Mouse (Mus musculus) E14TG2a.4 (cell line): ENCODE data around the gene Mrpl34.

Experiments
- H3K27me3 ChIP-seq: 2 replicates; pipeline ENCODE4 v1.6.1; 2014; ENCODE audit warnings: low read length, control low read depth; ENCODE audit not compliant: insufficient read depth
- H3K36me3 ChIP-seq: 2 replicates; pipeline ENCODE4 v1.6.1; 2014; ENCODE audit warnings: low read length, control low read depth; ENCODE audit not compliant: insufficient read depth
- H3K4me1 ChIP-seq: replicated peaks from 2 replicates; pipeline ENCODE4 v1.6.1; 2014; ENCODE audit warnings: low read depth, low read length, control low read depth
- H3K4me3 ChIP-seq: replicated peaks from 2 replicates; pipeline ENCODE4 v1.5.1; 2014; ENCODE audit warnings: mild to moderate bottlenecking, low read length
- H3K9me3 ChIP-seq: 2 replicates; pipeline ENCODE4 v1.6.1; 2014; ENCODE audit warnings: low read length, control low read depth
- CTCF ChIP-seq: conservative IDR thresholded peaks from 2 replicates; pipeline ENCODE4 v1.5.1; 2014; ENCODE audit warnings: low read length
- NANOG ChIP-seq: IDR thresholded peaks from 2 replicates; pipeline ENCODE4 v1.6.1; 2014; ENCODE audit warnings: borderline replicate concordance, low read length, mixed read lengths
- POU5F1 ChIP-seq: IDR thresholded peaks from 2 replicates; pipeline ENCODE4 v1.6.1; 2014; ENCODE audit warnings: low read length, borderline replicate concordance

The Mrpl34 gene

DNA sequence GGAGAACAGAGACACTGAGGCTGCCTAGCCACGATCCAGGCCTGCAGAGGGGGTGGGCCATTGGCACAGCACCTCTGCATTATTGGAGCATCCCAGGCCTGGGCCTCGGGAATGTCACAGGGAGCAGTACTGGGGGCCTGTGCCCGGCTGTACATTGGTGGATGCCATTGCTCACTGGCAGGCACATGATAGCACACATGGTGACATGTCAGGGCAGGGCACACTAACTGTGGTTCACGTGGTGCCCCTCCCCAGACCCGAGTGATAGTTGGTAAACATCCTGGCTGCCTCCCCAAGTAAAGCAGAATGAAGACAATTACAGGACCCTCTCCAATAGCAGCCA lies 6.1 kb downstream of the Mrpl34 start:
- TF ChIP-seq CTCF (no peak), POU5F1 (no peak), NANOG (no peak)
- H3K27me3 ChIP-seq, result no peaks in the 10 kb centered on the region

GRCm38 (mm10) chr8:71471861-71472260 lies 7.1 kb downstream of the Mrpl34 start:
- Histone ChIP-seq H3K27me3 (no peaks in the 10 kb centered on the region), H3K4me1 (peaks cover 59% of the 10 kb centered on the region), H3K36me3 (peaks cover 66% of the 10 kb centered on the region), H3K9me3 (no peaks in the 10 kb centered on the region), H3K4me3 (no peak overlapping the region; the same call in 1 of the 2 replicates)
- no peak for TF ChIP-seq CTCF
- TF ChIP-seq POU5F1, result no peak

More for the DNA sequence above, 6.1 kb downstream of the Mrpl34 start:
- H3K4me1 ChIP-seq, result peaks cover 63% of the 10 kb centered on the region
- peak overlapping the region; percentile 89 for H3K4me3 ChIP-seq
- H3K9me3 ChIP-seq, result no peaks in the 10 kb centered on the region
- peaks cover 75% of the 10 kb centered on the region for H3K36me3 ChIP-seq

DNA sequence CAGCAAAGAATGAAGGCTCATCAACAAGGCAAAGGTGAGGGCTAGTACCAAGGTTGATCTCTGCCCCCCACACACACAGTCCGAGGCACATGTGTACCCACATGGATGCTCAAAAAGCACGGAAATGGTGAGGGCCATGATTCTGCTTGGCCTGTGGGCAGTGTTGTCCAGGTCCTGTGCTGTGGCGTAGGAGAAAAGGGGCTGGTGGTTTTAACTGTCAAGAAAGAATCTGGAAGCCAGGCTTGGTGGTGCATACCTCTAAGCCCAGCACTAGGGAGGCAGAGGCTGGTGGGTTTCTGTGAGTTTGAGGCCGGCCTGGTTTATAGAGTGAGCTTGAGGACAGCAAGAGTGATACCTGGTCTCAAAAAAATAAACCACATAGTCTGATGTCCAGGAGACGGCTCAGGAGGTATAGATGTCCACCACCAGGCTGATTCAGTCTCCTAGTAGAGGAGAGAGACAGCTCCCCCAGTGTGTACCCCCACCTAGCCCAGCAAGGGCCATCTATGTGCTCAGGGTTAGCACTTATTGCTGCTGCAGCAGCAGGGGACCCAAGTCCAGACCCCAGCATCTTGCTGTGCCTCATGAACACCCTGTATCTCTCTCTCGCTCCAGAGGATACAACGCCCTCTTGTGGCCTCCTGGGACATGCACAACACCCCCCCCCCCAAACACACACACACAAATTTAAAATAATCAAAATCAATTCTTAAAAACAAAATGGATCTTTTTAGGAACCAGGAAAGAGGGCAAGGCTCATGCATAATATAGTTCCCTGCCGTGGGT lies 8.0 kb downstream of the Mrpl34 start:
- H3K4me1 ChIP-seq, result peaks cover 69% of the 10 kb centered on the region
- H3K36me3 ChIP-seq, result peaks cover 59% of the 10 kb centered on the region
- TF ChIP-seq CTCF, result peak; percentile 37
- no peak for TF ChIP-seq POU5F1
- no peak for TF ChIP-seq NANOG
- no peak overlapping the region for H3K4me3 ChIP-seq
- H3K27me3 ChIP-seq, result no peaks in the 10 kb centered on the region
- no peaks in the 10 kb centered on the region for H3K9me3 ChIP-seq

GRCm38 (mm10) chr8:71474344-71474743 lies 9.6 kb downstream of the Mrpl34 start:
- H3K27me3 ChIP-seq, result peaks cover 6% of the 10 kb centered on the region
- no peak for TF ChIP-seq POU5F1
- TF ChIP-seq NANOG, result no peak
- TF ChIP-seq CTCF, result no peak

DNA sequence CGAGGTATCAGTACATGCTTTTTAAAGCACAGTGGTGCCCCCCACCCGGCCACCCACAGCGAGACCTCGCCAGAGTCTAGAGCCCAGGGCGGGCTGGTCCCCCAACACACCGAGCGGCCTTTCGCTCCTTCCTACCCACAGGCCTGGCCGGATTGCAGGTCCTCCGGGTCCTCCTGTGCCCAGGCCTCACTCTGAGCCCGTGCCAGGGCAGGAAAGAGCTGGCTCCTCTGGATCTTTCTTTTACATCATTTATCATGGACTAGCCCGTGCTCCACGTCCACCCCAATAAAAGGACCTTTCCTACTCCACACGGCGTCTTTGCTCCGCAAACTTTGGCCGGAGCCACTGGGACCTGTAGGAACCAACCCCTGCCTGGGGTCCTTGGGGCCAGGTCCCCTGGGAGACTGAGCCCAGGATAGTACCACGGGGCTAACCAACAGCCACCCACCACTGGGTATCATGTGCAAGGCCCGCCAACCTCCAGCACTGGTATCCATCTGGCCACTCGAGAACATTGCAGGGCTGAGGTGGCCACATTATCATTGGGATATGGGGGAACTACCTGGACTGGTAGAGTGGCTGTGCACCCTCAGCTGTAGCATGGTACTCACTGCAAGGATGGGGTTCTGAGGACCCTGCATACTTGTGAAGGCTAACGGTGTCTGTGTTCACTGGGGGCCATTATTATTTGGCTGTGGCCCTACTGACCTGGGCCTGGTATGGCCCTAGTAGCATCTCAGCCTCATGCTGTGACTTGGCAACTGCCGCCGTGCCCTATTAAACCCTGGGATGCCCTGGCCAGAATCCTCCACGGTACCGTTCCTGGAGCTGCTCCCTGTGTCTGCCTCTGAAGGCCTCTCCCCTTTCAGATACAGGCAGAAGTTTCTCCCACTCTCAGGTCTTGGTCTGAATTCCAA lies 10.3 kb downstream of the Mrpl34 start:
- TF ChIP-seq POU5F1 (no peak), CTCF (no peak), NANOG (no peak)
- Histone ChIP-seq H3K4me1 (peaks cover 61% of the 10 kb centered on the region), H3K27me3 (peaks cover 11% of the 10 kb centered on the region), H3K9me3 (no peaks in the 10 kb centered on the region), H3K4me3 (peak overlapping the region; percentile 80), H3K36me3 (peaks cover 56% of the 10 kb centered on the region)

More at GRCm38 (mm10) chr8:71474344-71474743, 9.6 kb downstream of the Mrpl34 start:
- H3K4me3 ChIP-seq, result peak overlapping the region; percentile 80; the same call in 1 of the 2 replicates
- no peaks in the 10 kb centered on the region for H3K9me3 ChIP-seq
- H3K4me1 ChIP-seq, result peaks cover 66% of the 10 kb centered on the region
- peaks cover 59% of the 10 kb centered on the region for H3K36me3 ChIP-seq

DNA sequence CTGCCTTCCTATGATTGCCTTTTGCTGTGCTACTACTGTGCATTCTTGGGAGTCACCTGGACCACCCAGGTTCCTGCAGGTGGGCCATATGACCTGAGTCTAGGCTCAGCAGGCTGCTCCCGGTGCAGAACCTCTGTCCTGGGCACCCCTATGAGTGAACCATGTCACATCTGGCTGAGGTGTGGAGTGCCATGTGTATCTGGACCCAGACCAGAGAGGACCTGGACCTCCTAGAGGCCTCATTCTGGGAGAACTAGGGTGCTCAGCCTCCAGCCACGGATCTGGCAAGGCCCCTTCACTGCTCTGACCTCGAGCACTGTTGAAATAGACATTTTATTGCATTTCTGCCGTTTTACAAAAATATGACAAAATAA lies 10.9 kb downstream of the Mrpl34 start:
- Histone ChIP-seq H3K4me3 (peak overlapping the region; percentile 80), H3K4me1 (peaks cover 61% of the 10 kb centered on the region), H3K27me3 (peaks cover 17% of the 10 kb centered on the region), H3K36me3 (peaks cover 49% of the 10 kb centered on the region), H3K9me3 (no peaks in the 10 kb centered on the region)
- no peak for TF ChIP-seq CTCF
- no peak for TF ChIP-seq POU5F1
- no peak for TF ChIP-seq NANOG

DNA sequence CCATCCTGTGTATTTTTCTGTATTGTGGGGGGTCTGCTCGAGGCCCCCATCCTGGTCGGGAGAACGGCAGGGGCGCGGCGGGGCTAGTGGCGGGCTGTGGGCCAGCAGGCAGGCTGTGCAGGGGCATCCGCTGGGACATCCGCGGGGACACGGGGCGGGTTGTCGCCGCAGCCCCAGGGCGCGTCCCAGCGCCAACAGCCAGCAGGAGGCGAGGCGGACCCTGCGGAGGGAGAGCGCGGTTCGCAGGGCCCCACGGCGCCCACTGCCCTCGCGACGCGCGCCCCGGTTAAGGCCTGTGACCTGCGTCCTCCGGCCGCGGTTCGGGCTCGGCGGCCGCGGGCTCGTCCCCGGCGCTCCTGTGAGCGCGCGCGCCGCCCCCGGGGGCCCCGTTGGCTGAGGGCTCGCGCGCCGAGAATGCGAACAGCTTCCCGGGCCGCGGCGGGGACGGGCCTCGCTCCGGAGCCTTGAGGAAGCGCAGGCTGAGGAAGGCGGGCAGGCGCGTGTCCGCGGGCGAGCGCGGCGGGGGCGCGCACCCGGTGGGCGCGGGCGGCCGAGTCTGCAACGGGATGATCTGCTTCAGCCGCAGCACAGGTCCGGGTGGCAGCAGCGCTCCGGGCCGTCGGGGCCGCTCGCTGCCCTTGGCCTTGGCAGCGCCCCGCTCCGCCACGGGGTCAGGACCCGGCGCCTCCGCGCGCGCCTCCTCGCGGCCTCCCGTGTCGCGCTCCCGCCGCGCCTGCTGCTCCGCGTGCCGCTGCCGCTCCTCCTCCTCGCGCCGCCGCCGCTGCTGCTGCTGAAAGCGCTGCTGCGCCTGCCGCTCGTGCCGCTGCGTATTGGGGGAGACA lies 11.6 kb downstream of the Mrpl34 start:
- Histone ChIP-seq H3K36me3 (peaks cover 43% of the 10 kb centered on the region), H3K4me1 (peaks cover 61% of the 10 kb centered on the region), H3K9me3 (no peaks in the 10 kb centered on the region), H3K27me3 (peaks cover 23% of the 10 kb centered on the region), H3K4me3 (peak overlapping the region; percentile 80)
- TF ChIP-seq CTCF (no peak), NANOG (no peak), POU5F1 (no peak)
